Mouse (Mus musculus): Measurements from ENCODE around the gene Olfr592.
"Not testable (repeated sequence)": the region's sequence is repeated elsewhere in the genome, so short reads cannot be mapped to it uniquely, and the experiment has no call there.

The Olfr592 gene

DNA sequence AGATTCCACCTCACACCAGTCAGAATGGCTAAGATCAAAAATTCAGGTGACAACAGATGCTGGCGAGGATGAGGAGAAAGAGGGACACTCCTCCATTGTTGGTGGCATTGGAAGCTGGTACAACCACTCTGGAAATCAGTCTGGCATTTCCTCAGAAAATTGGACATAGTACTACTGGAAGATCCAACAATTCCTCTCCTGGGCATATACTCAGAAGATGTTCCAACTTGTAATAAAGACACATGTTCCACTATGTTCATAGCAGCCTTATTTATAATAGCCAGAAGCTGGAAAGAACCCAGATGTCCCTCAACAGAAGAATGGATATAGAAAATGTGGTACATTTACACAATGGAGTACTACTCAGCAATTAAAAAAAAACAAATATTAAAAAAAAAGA, at the start of gene Olfr592:
Olfr592 (plus strand) TSS at position 301 of the 400 bp plus-strand sequence.
- in situ Hi-C loops (cut with MboI; ENCODE audit: low sequenced_read_pairs): not testable (repeated sequence)

DNA sequence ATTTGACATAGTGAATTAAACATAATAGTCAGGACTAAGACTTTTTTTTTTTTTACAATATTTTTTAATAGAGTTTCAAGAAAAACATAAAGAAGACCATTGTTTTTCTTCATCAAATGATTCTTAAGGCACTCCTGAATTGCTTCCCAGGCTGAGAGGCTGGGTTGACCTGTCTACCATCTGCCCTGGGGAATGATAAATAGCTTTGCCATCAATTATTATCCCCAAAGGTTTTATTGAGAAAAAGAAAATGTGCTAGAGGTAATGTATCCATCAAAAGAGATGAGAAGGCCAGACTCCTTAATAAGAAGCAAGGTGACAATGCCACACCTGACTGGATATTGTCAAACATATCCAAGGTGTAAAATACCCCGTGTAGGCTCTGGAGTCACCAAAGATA, 44.0 kb upstream of the Olfr592 start, which contains the start of gene Olfr588-ps1:
Olfr588-ps1 (plus strand) TSS at position 301 of the 400 bp plus-strand sequence.
- in situ Hi-C loops (cut with MboI; ENCODE audit: low sequenced_read_pairs): no loop called here

DNA sequence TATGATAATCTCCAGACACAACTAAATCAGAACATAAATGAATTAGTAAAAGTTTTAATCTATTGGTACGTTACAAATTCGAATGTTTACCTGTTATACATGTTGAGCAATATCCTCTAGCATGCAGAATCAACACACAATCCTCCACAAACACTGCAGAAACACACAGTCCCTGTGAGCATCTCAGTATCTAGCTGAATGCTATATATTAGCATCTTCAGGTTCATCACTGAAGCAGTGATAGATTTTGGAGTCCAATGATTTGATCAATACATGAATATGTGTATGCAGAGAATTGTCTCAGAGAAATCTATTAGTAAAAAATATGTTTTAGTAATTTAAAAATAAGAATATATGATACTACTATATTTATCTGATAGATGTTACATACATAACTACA, 28.3 kb upstream of the Olfr592 start, which contains the start of gene Olfr589:
Olfr589 (minus strand) TSS at position 101 of the 400 bp plus-strand sequence.
- in situ Hi-C loops (cut with MboI; ENCODE audit: low sequenced_read_pairs): no loop called here

DNA sequence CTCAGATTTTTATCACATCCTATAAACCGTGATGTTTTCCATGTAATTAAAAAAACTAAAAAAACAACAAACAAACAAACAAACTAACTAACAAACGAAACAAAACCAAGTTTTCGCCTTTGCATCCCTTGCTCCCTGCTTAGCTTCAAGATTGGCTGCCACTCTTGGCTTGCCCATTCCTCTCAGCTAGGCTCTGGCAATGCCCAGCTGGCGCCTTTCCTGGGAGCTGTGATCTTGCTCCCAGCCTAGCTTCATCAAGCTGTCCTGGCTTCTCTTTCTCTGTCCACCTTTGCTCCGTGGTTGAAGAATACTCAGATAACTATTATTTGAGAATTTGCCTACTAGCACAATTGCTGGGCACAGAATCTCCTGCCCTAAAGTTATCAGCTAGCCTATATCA, 14.9 kb upstream of the Olfr592 start:
- in situ Hi-C loops (cut with MboI; ENCODE audit: low sequenced_read_pairs): no loop called here

DNA sequence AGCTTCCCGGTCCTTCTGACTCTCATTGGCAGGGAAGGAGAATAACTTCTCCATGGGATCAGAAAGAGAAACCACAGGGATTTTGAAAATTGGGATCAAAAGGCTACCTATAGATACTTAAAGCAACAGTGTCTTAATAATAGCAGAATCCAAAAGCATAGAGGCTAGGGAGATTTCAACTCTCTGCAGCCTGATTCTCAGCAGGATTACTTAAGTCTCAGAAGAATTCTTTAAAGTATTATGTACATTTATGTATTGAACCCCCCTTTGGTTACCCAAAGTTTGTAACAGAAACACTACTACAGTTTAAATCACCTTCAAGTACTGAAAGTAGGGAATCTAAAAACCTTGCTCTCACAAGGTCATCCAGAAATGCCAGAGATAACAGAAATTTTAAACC, 6.4 kb upstream of the Olfr592 start, which contains the start of gene Olfr591:
Olfr591 (minus strand) TSS at position 101 of the 400 bp plus-strand sequence.
- in situ Hi-C loops (cut with MboI; ENCODE audit: low sequenced_read_pairs): no loop called here

DNA sequence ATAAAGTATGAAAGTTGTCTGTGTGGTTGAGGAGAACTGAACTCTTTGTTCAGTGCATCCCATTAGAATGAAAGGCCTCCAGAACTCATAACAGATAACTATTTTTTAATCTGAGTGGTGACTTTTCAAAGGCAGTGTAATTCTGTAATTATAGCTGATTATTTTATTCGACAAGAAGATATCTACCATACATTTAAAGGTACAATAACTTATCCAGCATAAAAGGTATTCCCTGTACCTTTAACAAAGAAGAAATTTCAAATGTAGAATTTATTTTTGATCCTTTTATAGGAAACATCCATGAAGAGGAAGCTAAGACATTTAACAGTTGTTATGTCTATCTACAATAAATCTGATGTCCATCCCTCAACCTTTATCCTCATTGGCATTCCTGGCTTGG, 27.0 kb downstream of the Olfr592 start, which contains the start of gene Olfr593:
Olfr593 (plus strand) TSS at position 301 of the 400 bp plus-strand sequence.
- in situ Hi-C loops (cut with MboI; ENCODE audit: low sequenced_read_pairs): no loop called here

DNA sequence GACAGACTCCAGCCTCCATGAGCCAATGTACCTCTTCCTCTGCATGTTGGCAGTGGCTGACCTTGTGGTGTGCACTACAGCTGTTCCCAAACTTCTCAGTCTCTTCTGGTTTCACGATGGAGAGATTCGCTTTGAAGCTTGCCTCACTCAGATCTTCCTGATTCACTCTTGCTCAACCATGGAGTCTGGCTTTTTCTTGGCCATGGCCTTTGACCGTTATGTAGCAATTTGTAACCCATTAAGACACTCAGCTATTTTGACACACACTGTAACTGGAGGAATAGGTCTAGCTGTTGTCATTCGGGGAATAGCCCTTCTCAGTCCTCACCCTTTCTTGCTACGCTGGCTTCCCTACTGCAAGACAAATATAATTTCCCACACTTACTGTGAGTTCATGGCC, 27.4 kb downstream of the Olfr592 start:
- in situ Hi-C loops (cut with MboI; ENCODE audit: low sequenced_read_pairs): not testable (repeated sequence)

DNA sequence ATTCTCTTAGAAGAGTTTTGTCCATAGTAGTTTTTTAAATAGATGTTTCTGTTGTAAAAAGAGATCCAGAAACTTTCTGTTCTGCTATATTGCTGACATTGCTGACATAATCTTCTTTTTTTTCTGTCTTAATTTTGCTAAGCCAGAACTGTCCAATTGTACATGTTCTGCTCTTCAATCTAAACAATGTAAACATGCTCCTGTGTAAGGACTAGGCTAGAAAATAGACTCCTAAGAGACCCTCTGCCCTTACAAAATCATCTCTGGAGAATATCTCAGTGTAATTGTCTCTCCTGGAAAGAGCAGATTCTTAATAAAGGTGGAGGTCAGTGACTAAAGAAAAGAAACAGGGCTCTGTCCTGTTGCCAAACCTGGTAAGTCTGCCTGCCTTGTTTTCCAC, 32.1 kb downstream of the Olfr592 start, which contains the start of gene Olfr594:
Olfr594 (plus strand) TSS at position 301 of the 400 bp plus-strand sequence.
- in situ Hi-C loops (cut with MboI; ENCODE audit: low sequenced_read_pairs): no loop called here

Data from CH12F3 (cell line).